Mouse (Mus musculus): ENCODE results near the gene Stard7.
"Not testable (repeated sequence)": the region's sequence is repeated elsewhere in the genome, so short reads cannot be mapped to it uniquely, and the experiment has no call there.

The Stard7 gene

DNA sequence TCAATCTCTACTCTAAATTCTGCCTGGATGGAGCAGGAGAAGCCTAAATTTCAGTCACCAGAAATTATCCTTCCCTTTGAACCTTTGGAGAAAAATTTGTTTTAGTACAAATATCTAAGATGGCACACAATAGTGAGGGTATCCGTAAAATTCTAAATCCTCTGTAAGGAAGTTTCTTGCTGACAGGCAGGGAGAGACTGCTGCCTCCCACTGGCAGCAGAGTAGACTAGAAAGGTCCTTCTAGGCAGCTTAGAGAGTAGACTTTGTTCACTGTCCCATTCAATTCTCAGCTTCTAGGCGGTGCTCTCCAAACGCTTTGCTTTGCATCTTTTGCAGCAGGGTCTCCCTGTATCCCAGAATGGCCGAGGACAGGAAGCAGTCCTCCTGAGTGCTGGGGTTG lies 2.2 kb upstream of the Stard7 start:
- ChIA-PET POLR2A (interaction anchor here in 3 of 4 experiments (0.5 to 4.7 kb wide), 8 partner anchors 12 to 156 kb away, joined by 3 to 69 read pairs (median 6); partner anchors contain the start of genes Ciao1 (in 1 of the 3) and Tmem127 (in 1 of the 3)), CTCF (interaction anchor here in 2 of 4 experiments (1.0 to 1.4 kb wide), 3 partner anchors 8 to 73 kb away, joined by 3 to 4 read pairs (median 3); no protein-coding TSS in a partner anchor)

GRCm38 (mm10) chr2:127270300-127271041 lies 453 bp downstream of the Stard7 start:
- ChIA-PET CTCF (interaction anchor here in 2 of 4 experiments (0.5 to 2.0 kb wide), 3 partner anchors 10 to 129 kb away, joined by 3 to 10 read pairs (median 4); partner anchors contain the start of genes Ciao1 (in 1 of the 2) and Tmem127 (in 1 of the 2)), POLR2A (interaction anchor here (0.6 to 4.7 kb wide), 61 partner anchors 8 to 1548 kb away, joined by 3 to 69 read pairs (median 4); partner anchors contain the start of genes Ciao1 (in 3 of the 4), Tmem127 (in 3 of the 4), 1810024B03Rik (in 2 of the 4) and Dusp2 (in 2 of the 4))

DNA sequence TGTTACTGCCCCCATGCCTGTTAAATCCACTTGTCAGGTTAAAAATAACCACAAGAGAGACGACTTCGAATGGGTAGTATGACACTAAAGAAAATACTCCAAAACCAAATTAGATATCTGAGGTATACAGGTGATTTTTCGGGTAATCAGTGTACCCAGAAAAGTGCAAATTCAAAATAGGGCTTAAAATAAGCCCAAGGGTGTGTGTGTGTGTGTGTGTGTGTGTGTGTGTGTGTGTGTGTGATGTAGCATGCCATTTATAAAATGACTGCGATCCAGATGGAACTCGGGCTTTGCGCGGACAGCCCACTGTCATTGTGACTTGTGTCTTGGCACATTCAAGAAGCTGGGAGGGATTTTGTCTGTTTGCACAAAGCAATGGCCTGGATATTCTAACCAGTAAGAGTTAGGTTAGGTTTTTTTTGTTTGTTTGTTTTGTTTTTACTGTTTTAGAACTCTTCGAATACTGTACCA lies 1.1 kb downstream of the Stard7 start:
- ChIA-PET POLR2A (interaction anchor here (0.6 to 4.7 kb wide), 38 partner anchors 11 to 593 kb away, joined by 3 to 69 read pairs (median 4); partner anchors contain the start of genes Ciao1 (in 2 of the 4), Dusp2 (in 2 of the 4), Tmem127 (in 2 of the 4) and 1810024B03Rik (in 1 of the 4)), CTCF (interaction anchor here in 1 of 4 experiments (0.7 to 2.0 kb wide), 2 partner anchors 23 to 128 kb away, joined by 3 to 10 read pairs; partner anchors contain the start of genes Ciao1 and Tmem127)

- CTCF ChIA-PET = interaction anchor here in 1 of 4 experiments (2.0 kb wide), 1 partner anchor 24 kb away, joined by 10 read pairs; the partner anchor contains the start of genes Ciao1 and Tmem127
- POLR2A ChIA-PET = interaction anchor here in 1 of 4 experiments (1.0 to 4.7 kb wide), 2 partner anchors 20 to 25 kb away, joined by 3 to 69 read pairs; partner anchors contain the start of genes Ciao1 and Tmem127
Measured at GRCm38 (mm10) chr2:127272049-127272448, 2.0 kb downstream of the Stard7 start.

DNA sequence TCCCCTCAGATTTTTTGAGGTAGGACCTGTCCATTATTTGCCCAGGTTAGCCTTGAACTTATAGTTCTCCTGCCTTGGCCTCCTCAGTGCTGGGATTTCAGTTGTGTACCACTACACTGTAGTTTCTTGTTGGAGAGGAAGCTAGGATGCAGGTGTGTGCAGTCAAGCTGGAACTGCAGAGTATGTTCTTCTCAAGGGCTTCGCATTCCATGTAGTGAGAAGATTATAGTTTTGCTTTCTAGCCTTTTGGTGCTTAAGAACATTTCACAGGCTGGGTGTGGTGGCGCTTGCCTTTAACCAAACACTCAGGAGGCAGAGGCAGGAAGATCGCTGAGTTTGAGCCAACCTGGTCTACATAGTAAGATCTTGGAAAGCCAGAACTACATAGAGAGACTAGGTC lies 2.8 kb downstream of the Stard7 start:
- CTCF ChIA-PET = interaction anchor here in 1 of 4 experiments (0.6 kb wide), 1 partner anchor 148 kb away, joined by 3 read pairs; no protein-coding TSS in a partner anchor

GRCm38 (mm10) chr2:127274590-127274989 lies 4.6 kb downstream of the Stard7 start:
- POLR2A ChIA-PET = interaction anchor here in 2 of 4 experiments (0.7 to 1.2 kb wide), 3 partner anchors 27 to 98 kb away, joined by 3 read pairs; partner anchors contain the start of genes Ciao1 (in 1 of the 2) and Tmem127 (in 1 of the 2)

More for the DNA sequence above, 2.8 kb downstream of the Stard7 start:
- POLR2A ChIA-PET = interaction anchor here in 1 of 4 experiments (1.0 kb wide), 1 partner anchor 21 kb away, joined by 3 read pairs; no protein-coding TSS in a partner anchor

GRCm38 (mm10) chr2:127275551-127276320 lies 5.7 kb downstream of the Stard7 start:
- POLR2A ChIA-PET = interaction anchor here in 2 of 4 experiments (0.5 to 1.2 kb wide), 3 partner anchors 10 to 108 kb away, joined by 3 to 4 read pairs (median 3); partner anchors contain the start of genes Ciao1 (in 1 of the 2) and Tmem127 (in 1 of the 2)
- CTCF ChIA-PET = no interaction called here

More at GRCm38 (mm10) chr2:127274590-127274989, 4.6 kb downstream of the Stard7 start:
- CTCF ChIA-PET = no interaction called here

DNA sequence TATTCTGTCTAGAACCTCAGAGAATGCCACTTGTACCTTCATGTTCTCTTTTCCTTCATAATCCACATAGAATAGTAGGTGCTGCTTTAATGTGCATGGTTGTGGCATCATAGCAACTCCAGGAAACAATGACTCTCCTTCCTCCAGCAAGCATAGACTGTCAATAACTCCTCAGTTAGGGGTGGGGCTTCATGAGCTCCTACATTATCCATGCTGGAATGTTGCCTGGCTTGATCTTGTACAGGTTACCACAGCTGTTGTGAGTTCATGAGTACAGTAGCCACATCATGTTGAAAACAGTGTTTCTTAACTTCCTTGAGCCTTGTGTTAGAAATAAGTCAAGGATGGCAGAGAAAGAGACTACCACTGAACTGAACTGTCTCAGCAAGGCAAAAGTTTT lies 8.1 kb downstream of the Stard7 start:
- CTCF ChIA-PET = interaction anchor here in 2 of 4 experiments (0.6 kb wide), 2 partner anchors 146 to 406 kb away, joined by 3 to 11 read pairs; no protein-coding TSS in a partner anchor

DNA sequence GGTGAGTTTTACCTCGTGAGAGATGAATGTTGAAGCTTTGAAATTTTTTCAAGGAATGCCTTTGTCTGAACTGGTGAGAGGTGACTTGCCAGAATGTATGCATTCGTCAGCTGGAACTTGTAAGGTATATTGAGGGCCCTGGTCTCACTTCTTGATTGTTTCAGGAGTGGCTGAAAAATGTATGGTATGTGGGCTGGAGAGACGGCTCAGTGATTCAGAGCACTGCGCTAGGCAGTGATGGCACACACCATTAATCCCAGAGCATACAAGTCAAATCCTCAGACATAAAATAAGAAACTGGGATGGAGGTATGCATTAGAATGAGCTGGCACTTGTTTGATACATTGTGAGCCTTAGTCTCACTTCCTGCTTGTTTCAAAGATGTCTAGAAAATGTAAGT lies 22.2 kb downstream of the Stard7 start:
- ChIA-PET CTCF (no interaction called here), POLR2A (interaction anchor here in 1 of 4 experiments (0.6 kb wide), 1 partner anchor 497 kb away, joined by 3 read pairs; no protein-coding TSS in a partner anchor)

More for the DNA sequence above, 8.1 kb downstream of the Stard7 start:
- POLR2A ChIA-PET = interaction anchor here in 3 of 4 experiments (0.6 to 1.1 kb wide), 5 partner anchors 9 to 1926 kb away, joined by 3 to 7 read pairs (median 3); partner anchors contain the start of gene Stard7 (in 1 of the 3)

GRCm38 (mm10) chr2:127297001-127297805 lies 27.2 kb downstream of the Stard7 start:
- ChIA-PET CTCF (no interaction called here), POLR2A (interaction anchor here in 2 of 4 experiments (1.2 to 1.6 kb wide), 3 partner anchors 11 to 27 kb away, joined by 3 to 7 read pairs (median 3); partner anchors contain the start of gene Stard7 (in 1 of the 2))

DNA sequence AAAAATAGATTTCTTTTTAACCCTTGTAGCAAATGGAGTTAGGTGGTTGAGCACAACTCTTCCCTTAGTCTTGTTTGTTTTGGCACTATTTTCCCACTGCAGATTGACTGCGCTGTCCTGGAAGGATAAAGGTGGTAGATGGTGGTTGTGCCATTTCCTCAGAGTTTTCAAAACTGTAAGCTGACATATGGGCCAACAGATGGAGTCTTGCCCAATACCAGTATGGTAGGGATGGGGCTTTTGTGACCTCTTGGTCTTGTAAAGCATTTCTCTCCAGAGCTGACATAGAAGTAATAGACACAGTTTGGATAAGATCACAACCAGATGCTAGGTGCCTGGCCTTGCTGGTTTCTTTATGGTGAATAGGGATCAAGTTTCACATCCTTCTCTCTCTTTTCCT lies 28.0 kb downstream of the Stard7 start:
- ChIA-PET CTCF (interaction anchor here in 1 of 4 experiments (0.6 kb wide), 1 partner anchor 892 kb away, joined by 3 read pairs; no protein-coding TSS in a partner anchor), POLR2A (interaction anchor here in 1 of 4 experiments (1.2 to 1.7 kb wide), 3 partner anchors 9 to 12 kb away, joined by 3 to 7 read pairs (median 5); no protein-coding TSS in a partner anchor)

- ChIA-PET CTCF (interaction anchor here in 1 of 4 experiments (2.2 kb wide), 1 partner anchor 41 kb away, joined by 5 read pairs; no protein-coding TSS in a partner anchor), POLR2A (interaction anchor here in 1 of 4 experiments (1.2 kb wide), 1 partner anchor 31 kb away, joined by 5 read pairs; the partner anchor contains the start of gene Stard7)
Measured at GRCm38 (mm10) chr2:127300701-127301100, 30.7 kb downstream of the Stard7 start.

DNA sequence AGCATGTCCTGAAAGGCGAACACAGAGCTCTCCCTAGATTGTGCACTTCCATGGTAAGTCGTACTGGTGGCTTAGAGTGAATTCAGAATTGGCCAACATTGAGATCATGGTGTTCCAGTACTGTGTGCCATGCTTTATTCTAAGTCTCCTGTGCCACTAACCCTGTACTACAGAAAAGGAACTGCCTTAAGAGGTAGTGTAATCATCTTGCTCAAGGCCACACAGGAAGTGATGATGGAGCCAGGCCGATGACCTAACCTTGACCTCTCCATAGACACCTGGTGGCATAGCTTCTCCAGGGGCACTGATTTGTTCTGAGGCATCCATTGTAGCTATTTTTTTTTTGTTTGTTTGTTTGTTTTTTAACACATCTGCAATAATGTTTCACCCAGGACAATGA lies 31.9 kb downstream of the Stard7 start:
- ChIA-PET POLR2A (interaction anchor here in 1 of 4 experiments (1.4 kb wide), 1 partner anchor 32 kb away, joined by 3 read pairs; the partner anchor contains the start of gene Stard7), CTCF (interaction anchor here in 1 of 4 experiments (0.6 kb wide), 1 partner anchor 307 kb away, joined by 4 read pairs; no protein-coding TSS in a partner anchor)

- CTCF ChIA-PET, POLR2A ChIA-PET: not testable (repeated sequence)
Measured at GRCm38 (mm10) chr2:127304192-127304591, 34.2 kb downstream of the Stard7 start.

GRCm38 (mm10) chr2:127304609-127305210 lies 34.7 kb downstream of the Stard7 start:
- ChIA-PET POLR2A (no interaction called here), CTCF (interaction anchor here in 2 of 4 experiments (0.7 to 1.9 kb wide), 2 partner anchors 36 to 71 kb away, joined by 3 to 5 read pairs; no protein-coding TSS in a partner anchor)

- CTCF ChIA-PET = interaction anchor here in 1 of 4 experiments (1.9 kb wide), 1 partner anchor 35 kb away, joined by 5 read pairs; no protein-coding TSS in a partner anchor
- POLR2A ChIA-PET = interaction anchor here in 3 of 4 experiments (0.7 kb wide), 3 partner anchors 26 to 56 kb away, joined by 4 to 9 read pairs (median 5); no protein-coding TSS in a partner anchor
Measured at GRCm38 (mm10) chr2:127306123-127306522, 36.1 kb downstream of the Stard7 start.

Data from embryonic stem cell, embryonic (primary cell).